Mouse (Mus musculus) stomach, postnatal 0 days (tissue): ENCODE data around the gene Rfwd3.

ENCODE experiments used
- CTCF ChIP-seq: IDR thresholded peaks from 2 replicates; pipeline ENCODE4 v1.5.1; 2016; ENCODE audit warnings: antibody characterized with exemption, low read depth, mild to moderate bottlenecking, moderate library complexity
- EP300 ChIP-seq: optimal IDR thresholded peaks from 2 replicates; pipeline ENCODE3; 2016; ENCODE audit warnings: antibody characterized with exemption

DNA sequence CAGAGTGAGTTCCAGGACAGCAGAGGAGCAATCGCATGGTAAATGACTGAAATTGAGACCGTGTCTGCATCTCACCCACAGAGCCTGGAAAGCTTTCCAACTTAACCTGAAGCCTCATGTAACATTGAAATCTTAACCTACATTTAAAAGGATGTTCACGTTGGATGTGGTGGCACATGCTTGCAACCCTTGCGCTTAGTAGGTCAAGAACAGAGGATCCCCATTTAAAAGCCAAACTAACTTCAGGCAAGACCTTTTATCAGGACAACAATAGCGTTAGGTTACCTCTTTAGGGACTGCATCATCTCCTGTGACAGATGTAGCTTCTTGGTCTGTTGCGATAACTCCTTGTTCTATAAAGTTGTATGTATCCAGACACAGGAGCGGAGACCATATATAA, 9.4 kb downstream of the Rfwd3 start:
- TF ChIP-seq CTCF = no peak
- TF ChIP-seq EP300 = no peak
